Mouse (Mus musculus): ENCODE measurements around the gene Oscp1. TPM values are rescaled to one million over a fixed set of nuclear protein-coding genes. Genes with fewer than 3 reads are reported as not detected.

Oscp1 gene
- polyA plus RNA-seq, 1 experiment from 2014 or later, result 24.1 TPM

Other genes with a start within 250 kb of the Oscp1 start
- 0.60 and 0.61 TPM in 2 replicates for gene Csf3r, start 34.0 kb upstream of the Oscp1 start, polyA plus RNA-seq (2016; fragmentation: Nextera tagmentation; extraction: Ambion mirVana)
- 131 and 135 TPM in 2 replicates for gene Mrps15, start 11.6 kb upstream of the Oscp1 start, polyA plus RNA-seq (2016; fragmentation: Nextera tagmentation; extraction: Ambion mirVana)
- gene Lsm10, start 38.1 kb downstream of the Oscp1 start, polyA plus RNA-seq (2016; fragmentation: Nextera tagmentation; extraction: Ambion mirVana), result 38.8 and 38.9 TPM in 2 replicates
- 46.2 and 49.4 TPM in 2 replicates for gene Stk40, start 45.4 kb downstream of the Oscp1 start, polyA plus RNA-seq (2016; fragmentation: Nextera tagmentation; extraction: Ambion mirVana)
- 28.7 and 33.5 TPM in 2 replicates for gene Eva1b, start 89.2 kb downstream of the Oscp1 start, polyA plus RNA-seq (2016; fragmentation: Nextera tagmentation; extraction: Ambion mirVana)
- 2.0 and 2.1 TPM in 2 replicates for gene Sh3d21, start 104.9 kb downstream of the Oscp1 start, polyA plus RNA-seq (2016; fragmentation: Nextera tagmentation; extraction: Ambion mirVana)
- 236 and 241 TPM in 2 replicates for gene Thrap3, start 144.2 kb downstream of the Oscp1 start, polyA plus RNA-seq (2016; fragmentation: Nextera tagmentation; extraction: Ambion mirVana)
- 140 and 149 TPM in 2 replicates for gene Map7d1, start 197.8 kb downstream of the Oscp1 start, polyA plus RNA-seq (2016; fragmentation: Nextera tagmentation; extraction: Ambion mirVana)
- 119 and 127 TPM in 2 replicates for gene Trappc3, start 203.8 kb downstream of the Oscp1 start, polyA plus RNA-seq (2016; fragmentation: Nextera tagmentation; extraction: Ambion mirVana)
- gene Col8a2, start 228.2 kb downstream of the Oscp1 start, polyA plus RNA-seq (2016; fragmentation: Nextera tagmentation; extraction: Ambion mirVana), result 12.1 and 13.8 TPM in 2 replicates